Mouse (Mus musculus): ENCODE data around the gene Olfr1225.

DNA sequence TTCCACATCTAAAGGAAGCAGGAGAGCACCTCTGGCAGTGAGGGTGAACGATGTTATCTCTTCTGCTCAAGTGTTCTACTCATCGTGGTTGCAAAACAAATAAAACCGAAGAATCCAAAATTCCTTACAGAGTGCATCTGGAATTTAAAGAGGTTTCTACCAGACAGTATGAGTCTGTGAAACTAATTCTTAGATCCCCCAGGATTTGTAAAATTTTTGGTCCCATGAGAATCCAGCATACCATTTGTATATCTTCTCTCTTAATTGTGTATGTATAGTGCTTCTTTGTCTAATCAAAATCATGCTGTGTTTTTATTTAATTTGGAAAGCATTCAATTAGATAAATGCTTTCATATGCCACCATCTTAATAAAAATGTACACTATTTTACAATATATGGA is 41.5 kb downstream of the Olfr1225 start, which contains the start of gene Olfr1222:
- TF ChIP-seq POLR2A (IDR thresholded peaks at IDR 0.05; ENCODE audit: borderline replicate concordance, control insufficient read depth, low read depth, low read length) (no peak), CTCF (IDR thresholded peaks at IDR 0.05; ENCODE audit: control insufficient read depth, insufficient read depth, low read length) (no peak)
